Mouse (Mus musculus): ENCODE results near the gene Dcaf4.

DNA sequence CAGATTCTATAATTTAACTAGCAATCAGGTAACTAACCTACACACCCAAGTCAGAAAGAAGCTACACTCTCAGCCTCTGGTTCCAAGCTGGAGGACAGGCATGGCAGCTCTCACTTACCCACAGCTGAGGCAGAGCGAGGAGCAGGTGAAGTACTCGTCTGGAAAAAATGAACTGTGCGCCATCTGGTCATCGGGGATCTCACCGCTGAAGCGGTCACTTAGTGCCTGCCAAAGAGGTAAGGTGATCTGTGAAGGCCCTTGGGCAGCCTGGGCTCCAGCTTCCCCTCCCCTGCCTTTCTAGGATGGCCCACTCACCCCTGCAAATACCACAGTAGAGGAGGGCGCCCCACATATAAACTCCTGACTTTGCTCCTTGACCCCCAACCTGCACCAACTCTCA is 38.2 kb downstream of the Dcaf4 start:
- TF ChIP-seq POLR2A (IDR thresholded peaks at IDR 0.05; ENCODE audit: insufficient read length, low read depth) (no peak), TCF12 (IDR thresholded peaks at IDR 0.05; ENCODE audit: insufficient read depth, poor library complexity, severe bottlenecking) (no peak), POLR2AphosphoS2 (IDR thresholded peaks at IDR 0.05; ENCODE audit: insufficient read length, low read depth) (no peak), E2F4 (IDR thresholded peaks at IDR 0.05; ENCODE audit: insufficient read depth) (no peak), MAX (IDR thresholded peaks at IDR 0.05; ENCODE audit: low read depth) (no peak)

All from myocyte (in vitro differentiated cells).